Mouse (Mus musculus) embryonic fibroblast, embryonic 13.5 days (primary cell): ENCODE data around the gene B3galt5. TPM values are rescaled to one million over a fixed set of nuclear protein-coding genes. Genes with fewer than 3 reads are reported as not detected.
"Not testable (repeated sequence)": the region's sequence is repeated elsewhere in the genome, so short reads cannot be mapped to it uniquely, and the experiment has no call there.

Experiments
- H3K27ac ChIP-seq: 2 replicates; pipeline ENCODE4 v1.5.1; 2012; ENCODE audit warnings: low read length, control low read depth, inconsistent platforms; ENCODE audit not compliant: insufficient read depth
- H3K4me1 ChIP-seq: 2 replicates; pipeline ENCODE4 v1.6.1; 2011; ENCODE audit warnings: low read length; ENCODE audit not compliant: control insufficient read depth, insufficient read depth
- H3K4me3 ChIP-seq: 2 replicates; pipeline ENCODE4 v1.5.1; 2011; ENCODE audit warnings: mild to moderate bottlenecking, control low read depth, low read length; ENCODE audit not compliant: insufficient read depth
- CTCF ChIP-seq: IDR thresholded peaks from 2 replicates; pipeline ENCODE4 v1.5.1; 2011; ENCODE audit warnings: mild to moderate bottlenecking, control low read depth, low read length, moderate library complexity, borderline replicate concordance; ENCODE audit not compliant: insufficient read depth
- POLR2A ChIP-seq: IDR thresholded peaks from 2 replicates; pipeline ENCODE4 v1.6.1; 2011; ENCODE audit warnings: low read depth, mild to moderate bottlenecking, control low read depth, low read length, moderate library complexity
- polyA plus RNA-seq: library from polyadenylated mRNA; stranded (reverse); fragments of >200 nt; gene quantifications from 2 replicates; pipeline ENCODE4 v1.2.4, GENCODE M21; 2011; ENCODE audit warnings: low read depth; ENCODE audit not compliant: missing spikeins, insufficient read length

The B3galt5 gene
- polyA plus RNA-seq, 1 experiment: not detected

- TF ChIP-seq CTCF (no peak), POLR2A (no peak)
- Histone ChIP-seq H3K27ac (no peak overlapping the region), H3K4me3 (no peak overlapping the region), H3K4me1 (no peaks in the 10 kb centered on the region)
Observed at GRCm38 (mm10) chr16:96326110-96326999, 90.8 kb downstream of the B3galt5 start.

DNA sequence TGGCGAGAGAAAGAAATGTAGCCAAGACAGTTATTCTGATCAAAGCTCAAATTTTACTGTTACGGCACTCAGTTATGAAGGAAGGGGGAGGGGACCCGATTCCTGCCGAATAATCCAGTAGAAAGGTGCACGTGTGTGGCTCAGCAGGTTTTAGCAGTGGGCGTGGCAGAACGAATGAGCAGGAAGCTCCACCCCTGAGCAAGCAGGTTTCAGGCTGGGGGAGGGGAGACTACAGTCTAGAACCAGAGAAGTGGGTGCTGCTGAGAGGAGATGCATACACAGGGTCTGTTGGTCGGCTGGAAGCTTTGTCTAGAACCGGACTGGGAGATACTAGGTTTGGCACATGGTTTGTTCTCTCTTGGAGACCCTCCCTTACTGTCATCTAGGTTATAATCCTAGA is 91.7 kb downstream of the B3galt5 start:
- not testable (repeated sequence) for H3K4me3 ChIP-seq, H3K4me1 ChIP-seq, H3K27ac ChIP-seq

DNA sequence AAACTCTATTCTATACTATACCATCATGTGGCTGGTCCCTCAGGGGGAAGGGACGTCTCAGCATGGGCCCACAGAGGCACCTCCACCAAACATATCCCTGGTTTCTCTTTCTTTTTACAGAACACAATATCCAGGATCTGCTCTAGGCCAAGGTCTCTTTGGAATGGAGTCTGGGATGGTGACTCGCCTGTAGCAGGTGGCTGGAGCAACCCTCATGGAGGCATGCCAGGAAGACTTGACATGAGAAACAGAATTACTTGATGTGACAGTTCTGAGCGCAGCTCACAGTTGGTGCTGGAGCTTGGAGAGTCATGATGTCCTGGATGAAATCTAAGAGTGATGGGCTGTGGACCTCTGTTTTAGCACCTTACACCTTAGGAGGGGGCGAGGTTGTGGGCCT is 104.0 kb downstream of the B3galt5 start:
- Histone ChIP-seq H3K27ac (no peak overlapping the region), H3K4me3 (no peak overlapping the region), H3K4me1 (no peaks in the 10 kb centered on the region)
- TF ChIP-seq CTCF (no peak), POLR2A (no peak)

GRCm38 (mm10) chr16:96341269-96341668 is 105.7 kb downstream of the B3galt5 start:
- TF ChIP-seq POLR2A (no peak), CTCF (peak; percentile 28; the same call in 1 of the 2 replicates)

DNA sequence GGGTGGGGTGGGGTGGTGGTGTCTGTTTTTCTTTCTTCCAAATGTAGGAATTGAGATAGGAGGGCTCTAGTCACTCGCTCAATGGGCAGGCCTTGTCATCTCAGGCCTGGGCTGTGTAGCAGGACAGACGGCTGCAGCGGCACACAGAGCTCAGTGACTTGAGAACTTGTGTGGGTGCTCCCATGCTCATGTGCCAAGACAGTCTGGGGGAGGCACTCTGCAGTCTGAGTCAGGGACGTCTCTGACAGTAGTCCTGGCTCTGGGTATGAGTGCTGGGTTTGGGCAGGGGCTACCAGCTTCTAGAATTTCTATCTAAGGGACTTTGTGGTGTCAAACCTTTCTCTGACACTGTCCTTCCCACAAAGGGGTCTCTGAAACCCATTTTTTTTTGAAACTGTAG is 106.3 kb downstream of the B3galt5 start:
- TF ChIP-seq POLR2A (no peak), CTCF (no peak)
- H3K27ac ChIP-seq: no peak overlapping the region
- H3K4me3 ChIP-seq: no peak overlapping the region
- H3K4me1 ChIP-seq: no peaks in the 10 kb centered on the region

More at GRCm38 (mm10) chr16:96341269-96341668, 105.7 kb downstream of the B3galt5 start:
- no peaks in the 10 kb centered on the region for H3K4me1 ChIP-seq
- no peak overlapping the region for H3K27ac ChIP-seq
- no peak overlapping the region for H3K4me3 ChIP-seq

- H3K27ac ChIP-seq: no peak overlapping the region
- no peak overlapping the region for H3K4me3 ChIP-seq
- TF ChIP-seq POLR2A (no peak), CTCF (peak; percentile 77; the same call in 1 of the 2 replicates)
- no peaks in the 10 kb centered on the region for H3K4me1 ChIP-seq
Observed at GRCm38 (mm10) chr16:96345117-96345516, 109.5 kb downstream of the B3galt5 start.

DNA sequence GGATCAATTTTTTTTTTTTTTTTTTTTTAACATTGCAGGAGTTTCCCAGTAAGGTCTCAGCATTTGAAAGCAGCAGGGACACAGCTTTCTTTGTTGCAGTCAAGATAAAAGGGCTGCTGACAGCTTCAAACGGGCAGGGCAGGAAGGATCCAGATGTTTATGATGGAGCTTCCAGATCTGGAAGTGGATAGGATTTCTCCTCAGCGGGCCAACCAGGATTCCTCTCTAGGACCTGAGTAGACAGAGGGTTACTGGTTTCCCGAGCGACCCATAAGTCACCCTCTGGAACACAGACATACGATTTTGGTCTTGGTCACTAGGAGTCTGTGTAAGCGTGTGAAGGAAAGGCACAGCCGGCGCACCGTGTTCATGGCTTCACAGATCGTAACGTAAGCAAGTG is 112.5 kb downstream of the B3galt5 start:
- no peak overlapping the region for H3K4me3 ChIP-seq
- TF ChIP-seq CTCF (no peak), POLR2A (no peak)
- no peaks in the 10 kb centered on the region for H3K4me1 ChIP-seq
- H3K27ac ChIP-seq: no peak overlapping the region

GRCm38 (mm10) chr16:96348766-96349165 is 113.2 kb downstream of the B3galt5 start:
- no peak overlapping the region for H3K4me3 ChIP-seq
- TF ChIP-seq POLR2A (no peak), CTCF (no peak)
- no peaks in the 10 kb centered on the region for H3K4me1 ChIP-seq
- H3K27ac ChIP-seq: no peak overlapping the region

GRCm38 (mm10) chr16:96351520-96351919 is 115.9 kb downstream of the B3galt5 start:
- TF ChIP-seq CTCF (no peak), POLR2A (no peak)

GRCm38 (mm10) chr16:96353296-96353896 is 117.8 kb downstream of the B3galt5 start:
- H3K4me1 ChIP-seq: no peaks in the 10 kb centered on the region
- TF ChIP-seq POLR2A: no peak
- no peak overlapping the region for H3K4me3 ChIP-seq
- H3K27ac ChIP-seq: no peak overlapping the region

More at GRCm38 (mm10) chr16:96351520-96351919, 115.9 kb downstream of the B3galt5 start:
- no peaks in the 10 kb centered on the region for H3K4me1 ChIP-seq
- H3K27ac ChIP-seq: no peak overlapping the region
- no peak overlapping the region for H3K4me3 ChIP-seq
